Mouse (Mus musculus) liver, adult 2 months (tissue): ENCODE results near the gene Ahsa1.
A peak's percentile ranks its signal among the peaks of the same experiment; 100 is the strongest.

ENCODE experiments used
- CTCF ChIP-seq: fragments of 200-500 bp; IDR thresholded peaks from 2 replicates; pipeline ENCODE4 v1.5.1; 2011; ENCODE audit warnings: low read depth, low read length, control low read depth
- POLR2A ChIP-seq: fragments of 200-500 bp; IDR thresholded peaks from 2 replicates; pipeline ENCODE4 v1.6.1; 2011; ENCODE audit warnings: low read length, control low read depth; ENCODE audit not compliant: insufficient read depth; ENCODE audit errors: extremely low read depth

DNA sequence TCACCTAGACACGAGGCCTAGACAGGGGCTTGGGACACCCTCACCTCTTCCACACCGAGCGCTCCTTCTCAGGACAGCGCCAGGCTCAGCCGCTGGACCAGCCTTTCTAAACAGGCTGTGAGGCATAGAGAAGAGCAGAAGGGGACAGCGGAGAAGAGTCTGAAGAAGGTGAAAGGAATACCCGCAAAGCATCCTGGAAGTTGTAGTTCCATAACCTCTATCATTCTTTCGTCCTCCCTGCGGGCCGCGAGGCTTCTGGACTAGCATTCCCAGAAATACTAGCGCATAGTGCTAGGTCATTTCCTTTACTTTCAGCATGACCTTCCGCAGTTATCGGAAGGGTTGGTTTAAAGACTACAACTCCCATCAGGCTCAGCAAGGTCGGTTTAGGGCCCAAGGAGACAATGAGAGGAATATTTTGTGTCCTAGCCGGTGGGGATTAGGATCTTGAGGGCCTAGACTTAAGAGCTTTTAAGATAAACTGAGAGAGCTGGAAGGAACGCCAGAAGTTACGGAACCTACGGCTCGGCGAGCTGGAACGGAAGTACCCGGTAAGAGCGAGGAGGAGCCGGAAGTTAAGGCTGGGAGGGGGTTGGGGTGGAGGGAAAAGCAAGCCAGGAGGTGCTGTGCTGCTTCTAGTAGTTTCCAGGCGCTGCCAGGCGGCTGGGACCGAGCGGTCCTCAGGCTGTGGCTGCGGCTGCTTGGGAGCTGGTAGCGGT lies at the start of gene Ahsa1, which contains the start of gene Vipas39:
- peak; percentile 29; the same call in 1 of the 2 replicates for TF ChIP-seq CTCF
- peak; percentile 89 for TF ChIP-seq POLR2A
